Mouse (Mus musculus) embryonic fibroblast, embryonic 13.5 days (primary cell): ENCODE data around the gene Spata13. TPM values are rescaled to one million over a fixed set of nuclear protein-coding genes. Genes with fewer than 3 reads are reported as not detected.

ENCODE experiments used
- H3K27ac ChIP-seq: 2 replicates; pipeline ENCODE4 v1.5.1; 2012; ENCODE audit warnings: low read length, control low read depth, inconsistent platforms; ENCODE audit not compliant: insufficient read depth
- H3K4me1 ChIP-seq: 2 replicates; pipeline ENCODE4 v1.6.1; 2011; ENCODE audit warnings: low read length; ENCODE audit not compliant: control insufficient read depth, insufficient read depth
- H3K4me3 ChIP-seq: 2 replicates; pipeline ENCODE4 v1.5.1; 2011; ENCODE audit warnings: mild to moderate bottlenecking, control low read depth, low read length; ENCODE audit not compliant: insufficient read depth
- CTCF ChIP-seq: IDR thresholded peaks from 2 replicates; pipeline ENCODE4 v1.5.1; 2011; ENCODE audit warnings: mild to moderate bottlenecking, control low read depth, low read length, moderate library complexity, borderline replicate concordance; ENCODE audit not compliant: insufficient read depth
- POLR2A ChIP-seq: IDR thresholded peaks from 2 replicates; pipeline ENCODE4 v1.6.1; 2011; ENCODE audit warnings: low read depth, mild to moderate bottlenecking, control low read depth, low read length, moderate library complexity
- polyA plus RNA-seq: library from polyadenylated mRNA; stranded (reverse); fragments of >200 nt; gene quantifications from 2 replicates; pipeline ENCODE4 v1.2.4, GENCODE M21; 2011; ENCODE audit warnings: low read depth; ENCODE audit not compliant: missing spikeins, insufficient read length

Gene Spata13
- polyA plus RNA-seq, 1 experiment = 11.1 TPM

GRCm38 (mm10) chr14:60765025-60765424 is 131.2 kb downstream of the Spata13 start:
- TF ChIP-seq POLR2A = no peak
- TF ChIP-seq CTCF = no peak
- no peak overlapping the region for H3K27ac ChIP-seq
- H3K4me1 ChIP-seq = no peaks in the 10 kb centered on the region
- no peak overlapping the region for H3K4me3 ChIP-seq

GRCm38 (mm10) chr14:60767884-60768283 is 134.1 kb downstream of the Spata13 start, which contains the start of gene C1qtnf9:
Gene C1qtnf9 (plus strand): TSS chr14:60768134.
- Histone ChIP-seq H3K27ac (no peak within 1 kb of the TSS), H3K4me1 (no peaks in the 10 kb centered on the region), H3K4me3 (no peak within 1 kb of the TSS)
- TF ChIP-seq POLR2A (no peak), CTCF (no peak)

GRCm38 (mm10) chr14:60769340-60769739 is 135.5 kb downstream of the Spata13 start:
- no peak overlapping the region for H3K27ac ChIP-seq
- H3K4me1 ChIP-seq = no peaks in the 10 kb centered on the region
- no peak overlapping the region for H3K4me3 ChIP-seq
- TF ChIP-seq CTCF = no peak
- no peak for TF ChIP-seq POLR2A

GRCm38 (mm10) chr14:60770594-60770993 is 136.8 kb downstream of the Spata13 start:
- Histone ChIP-seq H3K4me1 (no peaks in the 10 kb centered on the region), H3K27ac (no peak overlapping the region), H3K4me3 (no peak overlapping the region)
- TF ChIP-seq CTCF (no peak), POLR2A (no peak)

GRCm38 (mm10) chr14:60771057-60771456 is 137.3 kb downstream of the Spata13 start:
- TF ChIP-seq POLR2A = no peak
- TF ChIP-seq CTCF = peak; percentile 82
- peak overlapping the region; percentile 27; the same call in 1 of the 2 replicates for H3K4me3 ChIP-seq
- no peak overlapping the region for H3K27ac ChIP-seq
- H3K4me1 ChIP-seq = no peaks in the 10 kb centered on the region

- TF ChIP-seq CTCF (no peak), POLR2A (no peak)
- Histone ChIP-seq H3K4me1 (no peaks in the 10 kb centered on the region), H3K27ac (no peak overlapping the region), H3K4me3 (no peak overlapping the region)
These were observed 139.7 kb downstream of the Spata13 start for GRCm38 (mm10) chr14:60773476-60773875.

GRCm38 (mm10) chr14:60776521-60776920 is 142.7 kb downstream of the Spata13 start:
- no peak overlapping the region for H3K27ac ChIP-seq
- H3K4me1 ChIP-seq = no peaks in the 10 kb centered on the region
- TF ChIP-seq CTCF = no peak
- no peak for TF ChIP-seq POLR2A
- no peak overlapping the region for H3K4me3 ChIP-seq

GRCm38 (mm10) chr14:60777485-60777919 is 143.7 kb downstream of the Spata13 start:
- Histone ChIP-seq H3K4me3 (no peak overlapping the region), H3K27ac (no peak overlapping the region), H3K4me1 (no peaks in the 10 kb centered on the region)
- TF ChIP-seq POLR2A = no peak
- no peak for TF ChIP-seq CTCF

- Histone ChIP-seq H3K4me1 (no peaks in the 10 kb centered on the region), H3K27ac (no peak overlapping the region), H3K4me3 (no peak overlapping the region)
- TF ChIP-seq CTCF = no peak
- TF ChIP-seq POLR2A = no peak
These were observed 145.4 kb downstream of the Spata13 start for GRCm38 (mm10) chr14:60779198-60779597.

- no peak for TF ChIP-seq CTCF
- no peak for TF ChIP-seq POLR2A
- no peak overlapping the region for H3K27ac ChIP-seq
- no peak overlapping the region for H3K4me3 ChIP-seq
These were observed 148.4 kb downstream of the Spata13 start for GRCm38 (mm10) chr14:60782121-60782656.

More at GRCm38 (mm10) chr14:60782121-60782656, 148.4 kb downstream of the Spata13 start:
- H3K4me1 ChIP-seq = no peaks in the 10 kb centered on the region
